Mouse (Mus musculus): ENCODE data around the gene Actl10.

Actl10 gene

GRCm38 (mm10) chr2:154551927-154552326 is 351 bp downstream of the Actl10 start:
- peak; percentile 77 to 79 for DNase-seq

DNA sequence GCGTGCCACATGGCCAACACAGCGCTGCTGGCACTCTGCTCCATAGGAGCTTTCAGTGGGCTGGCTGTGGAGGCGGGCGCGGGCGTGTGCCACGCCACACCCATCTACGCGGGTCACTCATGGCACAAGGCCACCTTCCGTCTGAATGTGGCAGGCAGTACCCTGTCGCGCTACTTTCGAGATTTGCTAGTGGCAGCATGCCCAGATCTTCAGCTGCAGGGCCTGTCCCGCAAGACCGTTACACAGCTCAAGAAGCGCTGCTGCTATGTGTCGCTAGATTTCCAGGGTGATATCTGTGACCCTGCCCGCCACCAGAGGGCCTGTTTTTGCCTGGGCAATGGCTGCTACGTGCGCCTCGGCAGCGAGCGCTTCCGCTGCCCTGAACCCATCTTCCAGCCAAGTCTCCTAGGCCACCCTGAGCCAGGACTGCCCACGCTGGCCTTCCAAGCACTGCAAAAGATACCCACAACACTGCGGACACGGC is 890 bp downstream of the Actl10 start:
- peak; percentile 97 for DNase-seq

DNA sequence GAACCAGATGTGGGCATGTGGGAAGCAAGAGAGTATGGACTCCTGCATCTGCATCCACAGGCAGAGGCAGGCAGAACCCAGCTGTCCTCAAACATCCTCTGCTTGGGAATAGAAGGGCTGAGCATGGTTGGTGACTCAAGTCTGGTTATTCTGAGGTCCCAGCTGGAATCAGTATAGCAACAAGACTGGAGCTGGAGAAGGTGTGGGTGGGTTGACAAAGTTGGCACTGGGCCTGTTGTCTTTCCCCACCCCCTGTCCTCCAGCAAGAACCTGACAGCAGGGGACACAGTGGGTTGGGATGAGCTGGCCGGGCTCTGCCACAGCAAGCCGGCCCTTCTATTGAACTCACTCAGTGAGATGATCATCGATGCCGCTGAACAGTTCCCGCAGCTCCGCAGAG is 3.7 kb downstream of the Actl10 start:
- peak in 1 of 2 experiments; percentile 58 for DNase-seq

GRCm38 (mm10) chr2:154557184-154557832 is 5.7 kb downstream of the Actl10 start:
- peak; percentile 84 to 88 for DNase-seq

DNA sequence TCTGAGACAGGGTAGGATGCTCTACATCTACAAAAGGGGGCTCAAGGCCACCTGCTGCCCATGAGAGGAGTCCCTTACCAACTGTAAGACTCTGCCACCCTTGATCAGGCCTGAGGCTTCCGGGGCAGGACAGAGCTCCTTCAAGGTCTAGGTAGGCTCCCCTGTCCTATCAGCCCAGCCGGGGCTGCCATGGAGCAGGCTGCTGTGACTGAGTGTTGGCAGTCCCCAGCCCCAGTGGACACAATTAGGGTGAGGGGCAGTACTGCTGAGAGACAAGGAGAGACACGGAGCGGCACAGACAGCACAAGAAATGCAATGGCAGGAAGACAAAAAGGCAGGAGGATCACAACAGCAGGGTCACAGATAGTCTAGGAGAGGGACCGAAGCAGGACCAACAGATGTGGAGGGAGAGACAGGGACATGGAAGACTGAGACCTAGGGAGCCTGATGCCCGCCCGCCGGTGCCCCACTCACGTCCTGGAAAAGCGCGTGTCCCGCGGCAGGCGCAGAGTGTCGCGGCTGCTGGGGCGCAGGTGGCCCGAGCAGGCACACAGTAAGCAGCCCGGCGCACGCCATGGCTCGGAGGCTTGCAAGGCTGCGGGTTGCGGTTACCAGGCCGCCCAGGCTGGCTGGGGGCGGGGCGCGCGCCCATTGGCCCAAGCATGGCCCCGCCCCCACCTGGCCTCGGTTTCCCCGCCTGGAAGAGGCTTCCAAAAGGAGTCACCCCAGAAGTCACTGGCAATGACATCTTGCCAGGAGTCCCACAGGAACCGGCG is 6.9 kb downstream of the Actl10 start, which contains the start of gene Necab3:
Necab3 (minus strand) TSS at position 627 of the 776 bp plus-strand sequence.
- DNase-seq: peak; percentile 91 to 94

DNA sequence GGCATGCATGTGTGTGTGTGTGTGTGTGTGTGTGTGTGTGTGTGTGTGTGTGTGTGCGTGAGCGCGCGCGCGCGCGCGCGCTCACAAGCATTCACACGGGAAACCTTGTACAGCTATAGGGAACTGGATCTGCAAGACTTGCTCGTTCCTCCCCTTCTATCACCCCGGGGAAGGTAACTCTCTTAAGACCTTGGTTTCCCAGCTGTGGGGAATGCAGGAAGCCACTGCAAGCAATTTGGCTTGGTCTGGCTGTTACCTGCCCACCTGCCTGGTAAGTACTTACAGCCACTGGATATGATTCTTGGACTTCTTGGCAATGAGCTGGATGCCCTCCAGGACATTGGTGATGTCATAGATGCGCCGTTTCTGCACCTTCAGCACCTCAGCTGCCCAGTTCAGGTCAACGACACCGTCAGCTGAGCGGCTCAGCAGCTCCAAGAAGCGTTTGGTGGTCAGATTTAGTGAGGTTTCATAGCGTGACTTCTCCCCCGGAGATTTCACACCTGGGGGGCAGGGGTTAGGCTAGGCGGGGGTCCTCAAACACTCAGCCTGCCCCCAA is 12.1 kb downstream of the Actl10 start:
- DNase-seq: no peak

DNA sequence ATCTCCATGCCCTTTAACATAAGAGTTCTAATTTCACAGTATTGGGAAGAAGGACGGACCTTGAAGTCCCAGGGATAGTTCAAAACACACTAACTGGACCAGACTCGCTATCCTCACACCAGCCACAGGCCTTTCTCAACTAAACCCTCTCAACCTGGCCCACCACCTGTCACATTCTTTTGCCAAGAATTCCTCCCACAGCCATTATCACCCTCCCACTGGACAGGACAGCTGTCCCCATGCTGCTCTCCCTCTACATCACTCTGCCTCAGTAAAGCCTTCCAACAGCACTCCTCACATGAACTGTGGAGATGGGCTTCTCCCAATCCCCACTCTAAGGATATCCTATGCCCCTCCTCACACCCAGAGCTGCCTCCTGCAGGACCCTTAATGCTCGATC is 14.0 kb downstream of the Actl10 start:
- peak; percentile 92 for DNase-seq

DNA sequence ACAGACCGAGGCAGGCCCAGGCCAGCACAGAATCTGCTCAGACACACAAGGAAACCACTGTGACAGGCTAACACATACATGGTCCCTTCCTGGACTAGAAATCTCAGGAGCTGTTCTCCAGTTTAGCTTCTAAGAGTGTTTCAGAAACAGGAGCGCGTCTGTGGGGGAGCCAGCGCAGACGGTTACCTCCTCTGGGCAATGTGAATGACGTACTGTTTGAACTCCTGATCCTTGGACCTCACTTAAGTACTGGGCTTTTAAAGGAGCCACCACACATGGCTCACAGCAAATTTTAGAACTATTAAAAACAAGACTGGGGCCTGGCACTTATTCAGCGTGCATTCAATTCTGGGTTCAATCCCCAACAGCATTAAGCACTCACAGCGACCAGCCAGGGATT is 15.1 kb downstream of the Actl10 start:
- no peak for DNase-seq

- no peak for DNase-seq
Observed at GRCm38 (mm10) chr2:154567766-154568165, 16.2 kb downstream of the Actl10 start.

GRCm38 (mm10) chr2:154568329-154569070 is 16.9 kb downstream of the Actl10 start:
- DNase-seq: peak; percentile 71 to 83

- DNase-seq: peak; percentile 69 to 78
Observed at GRCm38 (mm10) chr2:154569071-154569748, 17.6 kb downstream of the Actl10 start.

- DNase-seq: peak; percentile 97 to 99
Observed at GRCm38 (mm10) chr2:154569836-154570286, 18.3 kb downstream of the Actl10 start, which contains the start of gene E2f1. Gene E2f1 (minus strand): TSS chr2:154569892.

DNA sequence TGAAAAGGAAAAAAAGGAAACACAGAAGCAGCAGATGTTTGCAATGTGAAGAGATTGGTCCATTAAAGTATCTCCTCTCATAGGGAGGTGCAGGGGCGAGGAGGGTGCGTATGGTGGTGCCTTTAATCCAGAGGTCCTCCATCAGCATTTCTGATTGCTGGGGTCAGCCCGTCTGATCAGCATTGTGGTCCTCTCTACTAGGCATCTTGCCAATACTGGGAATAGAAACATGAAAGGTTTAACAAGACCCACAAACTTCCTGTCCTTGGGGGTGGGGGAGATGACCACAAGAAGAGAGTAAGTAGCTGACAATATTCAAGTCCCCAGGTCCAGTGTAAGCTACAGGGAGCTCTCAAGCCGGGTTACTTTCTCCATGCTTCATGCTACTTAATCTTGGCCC is 19.1 kb downstream of the Actl10 start:
- no peak for DNase-seq

- no peak for DNase-seq
Observed at GRCm38 (mm10) chr2:154571266-154571665, 19.7 kb downstream of the Actl10 start.

DNA sequence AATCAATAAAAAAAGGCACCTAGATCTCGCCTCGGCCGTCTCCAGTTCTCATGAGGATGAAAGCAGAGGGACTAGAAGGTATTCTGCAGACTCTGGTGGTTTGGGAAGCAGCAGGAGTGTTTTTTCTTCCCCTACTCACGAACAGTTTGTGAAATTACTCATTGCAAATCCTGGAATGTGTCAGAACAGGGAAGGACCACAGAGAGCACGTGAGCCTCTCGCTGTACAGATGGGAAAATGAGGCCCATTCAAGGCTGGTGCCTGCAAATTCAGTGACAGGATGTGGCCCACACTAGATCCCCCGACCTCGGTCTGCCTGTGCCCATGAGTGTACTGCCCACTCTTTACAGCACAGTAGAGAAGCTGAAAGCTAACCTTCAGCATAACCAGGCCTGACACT is 20.4 kb downstream of the Actl10 start:
- DNase-seq: no peak

DNA sequence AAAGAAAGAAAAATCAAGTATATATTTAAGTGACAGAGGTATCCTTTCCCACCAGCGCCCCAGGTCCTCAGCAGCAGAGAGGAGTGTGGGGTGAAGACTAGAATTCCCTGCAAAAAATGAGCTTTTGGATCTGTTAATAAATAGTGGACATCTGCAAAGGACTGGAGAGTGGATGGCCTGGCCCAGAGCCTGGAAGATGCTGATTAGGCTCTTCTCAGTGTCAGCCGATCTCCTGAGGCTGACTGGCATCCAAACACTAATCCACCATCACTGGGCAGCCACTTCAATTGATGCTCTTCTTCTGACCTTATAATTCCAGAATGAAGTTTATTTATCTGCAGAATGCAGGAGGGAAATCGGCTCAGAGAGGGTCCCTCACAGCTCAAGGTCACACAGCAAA is 21.4 kb downstream of the Actl10 start:
- DNase-seq: peak; percentile 57 to 75

- DNase-seq: peak; percentile 49 to 68
Observed at GRCm38 (mm10) chr2:154574271-154574670, 22.7 kb downstream of the Actl10 start.

DNA sequence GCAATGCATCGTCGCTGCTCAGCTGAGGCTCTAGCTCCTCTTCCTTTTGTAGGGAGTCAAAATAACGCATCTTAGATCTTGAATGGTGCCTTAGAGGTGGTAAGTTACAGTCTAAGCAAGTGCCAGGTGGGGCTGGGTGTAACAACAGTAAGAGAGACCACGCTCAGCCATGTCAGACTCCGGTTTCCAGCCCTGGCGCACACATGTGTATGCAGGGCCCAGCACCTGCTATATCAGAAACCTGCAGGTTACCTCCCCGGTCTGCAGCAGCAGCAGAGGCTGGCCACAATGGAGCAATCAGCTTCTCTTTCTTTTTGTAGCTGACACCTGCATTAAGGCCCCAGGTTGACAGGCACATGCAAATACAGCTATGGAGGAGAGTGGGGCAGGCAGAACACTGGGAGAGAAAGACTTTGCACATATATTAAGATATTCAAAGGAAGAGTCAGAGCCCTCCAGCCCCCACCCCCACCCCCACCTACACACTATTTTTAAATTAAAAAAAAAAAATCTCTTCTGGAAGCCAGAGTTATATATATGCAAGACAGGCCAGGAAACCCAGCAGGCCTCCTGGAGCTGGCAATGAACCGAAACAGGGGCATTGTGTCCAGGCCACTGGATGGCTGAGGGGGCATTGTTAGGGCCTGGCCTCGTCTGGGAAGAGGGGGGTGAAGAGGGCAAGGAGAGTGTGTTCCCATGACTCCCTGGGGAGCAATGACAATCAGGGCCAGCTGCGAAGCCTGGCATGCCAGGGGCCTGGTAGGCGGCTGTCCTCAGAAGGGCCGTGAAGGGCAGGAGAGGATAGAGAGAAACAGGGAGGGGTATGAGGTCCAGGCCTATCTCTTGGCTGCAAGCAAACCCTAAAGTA is 25.5 kb downstream of the Actl10 start:
- DNase-seq: peak in 1 of 2 experiments; percentile 58

DNA sequence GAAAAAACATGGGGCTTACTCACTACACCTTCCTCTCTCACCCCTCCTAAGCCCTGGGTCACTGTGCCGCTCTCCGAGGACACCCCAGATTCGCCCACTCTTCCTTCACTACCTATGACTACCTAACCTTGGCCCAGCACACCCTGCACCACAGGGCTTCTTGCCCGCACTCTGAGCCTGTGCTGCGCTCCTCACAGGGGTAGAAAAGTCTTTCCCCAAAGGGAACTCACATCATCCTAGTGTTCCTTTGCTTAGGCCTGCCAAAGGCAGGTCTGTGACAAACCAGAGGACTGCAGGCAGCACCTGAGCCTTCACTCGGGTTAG is 26.1 kb downstream of the Actl10 start:
- no peak for DNase-seq

- peak in 1 of 2 experiments; percentile 37 for DNase-seq
Observed at GRCm38 (mm10) chr2:154580586-154580985, 29.0 kb downstream of the Actl10 start.

- DNase-seq: no peak
Observed at GRCm38 (mm10) chr2:154581421-154581820, 29.8 kb downstream of the Actl10 start.
